Mouse (Mus musculus): ENCODE results near the gene Gpn2.
A peak's percentile ranks its signal among the peaks of the same experiment; 100 is the strongest.

Gene Gpn2

GRCm38 (mm10) chr4:133584059-133584951 lies at the start of gene Gpn2:
Gene Gpn2 (plus strand): TSS chr4:133584362.
- DNase-seq (ENCODE audit: low spot score in 2 of 2) = peak; percentile 60 to 76

GRCm38 (mm10) chr4:133536081-133536480 lies 48.1 kb upstream of the Gpn2 start:
- no peak for DNase-seq (ENCODE audit: low spot score in 2 of 2)

- DNase-seq (ENCODE audit: low spot score in 2 of 2) = no peak
Measured at GRCm38 (mm10) chr4:133536652-133537051, 47.5 kb upstream of the Gpn2 start.

GRCm38 (mm10) chr4:133545272-133546231 lies 38.6 kb upstream of the Gpn2 start, which contains the start of gene Nudc:
Gene Nudc (minus strand): TSS chr4:133545996.
- DNase-seq (ENCODE audit: low spot score in 2 of 2) = peak; percentile 89 to 91

- no peak for DNase-seq (ENCODE audit: low spot score in 2 of 2)
Measured at GRCm38 (mm10) chr4:133552029-133552428, 32.1 kb upstream of the Gpn2 start.

- no peak for DNase-seq (ENCODE audit: low spot score in 2 of 2)
Measured at GRCm38 (mm10) chr4:133552768-133553447, 31.3 kb upstream of the Gpn2 start, which contains the start of gene Nr0b2. Gene Nr0b2 (plus strand): TSS chr4:133553376.

GRCm38 (mm10) chr4:133553448-133554330 lies 30.5 kb upstream of the Gpn2 start:
- DNase-seq (ENCODE audit: low spot score in 2 of 2) = no peak

GRCm38 (mm10) chr4:133557041-133557717 lies 27.0 kb upstream of the Gpn2 start:
- DNase-seq (ENCODE audit: low spot score in 2 of 2) = no peak

- no peak for DNase-seq (ENCODE audit: low spot score in 2 of 2)
Measured at GRCm38 (mm10) chr4:133559846-133560245, 24.3 kb upstream of the Gpn2 start.

- no peak for DNase-seq (ENCODE audit: low spot score in 2 of 2)
Measured at GRCm38 (mm10) chr4:133561622-133562021, 22.5 kb upstream of the Gpn2 start.

GRCm38 (mm10) chr4:133563123-133563571 lies 21.0 kb upstream of the Gpn2 start:
- no peak for DNase-seq (ENCODE audit: low spot score in 2 of 2)

GRCm38 (mm10) chr4:133567251-133567650 lies 16.9 kb upstream of the Gpn2 start:
- no peak for DNase-seq (ENCODE audit: low spot score in 2 of 2)

- no peak for DNase-seq (ENCODE audit: low spot score in 2 of 2)
Measured at GRCm38 (mm10) chr4:133569291-133570065, 14.7 kb upstream of the Gpn2 start.

- no peak for DNase-seq (ENCODE audit: low spot score in 2 of 2)
Measured at GRCm38 (mm10) chr4:133570066-133570466, 14.1 kb upstream of the Gpn2 start.

GRCm38 (mm10) chr4:133574070-133574842 lies 9.9 kb upstream of the Gpn2 start, which contains the start of gene Gpatch3:
Gene Gpatch3 (plus strand): TSS chr4:133574745.
- DNase-seq (ENCODE audit: low spot score in 2 of 2) = peak; percentile 74 to 88

- DNase-seq (ENCODE audit: low spot score in 2 of 2) = no peak
Measured at GRCm38 (mm10) chr4:133574843-133575202, 9.3 kb upstream of the Gpn2 start.

- DNase-seq (ENCODE audit: low spot score in 2 of 2) = no peak
Measured at GRCm38 (mm10) chr4:133577983-133578382, 6.2 kb upstream of the Gpn2 start.

GRCm38 (mm10) chr4:133583690-133584058 lies 488 bp upstream of the Gpn2 start:
- no peak for DNase-seq (ENCODE audit: low spot score in 2 of 2)
